Comparison of ENCODE assay signal across 18 mouse cellular contexts in genomic region chr7:113140011-113140438, GRCm38 (mm10).
A peak's percentile ranks its signal among the peaks of the same experiment; 100 is the strongest.
DNase-seq lines count a peak whose midpoint lies in the region.
"Had no signal": no experiment of that assay in that cellular context is flagged by ENCODE, and none has a peak within 500 bp of the region (broad histone marks: within the 10 kb centered on the region; RNA-seq: fewer than 3 reads in every experiment).

No protein-coding gene starts in this region.

- 0 out of 2 replicates have a peak, but pooled peaks cover 13% of the 10 kb centered on the region for H3K27me3 ChIP-seq in hindbrain, embryonic 10.5 days (ENCODE audit: insufficient read depth, poor library complexity, severe bottlenecking)
- H3K27me3 ChIP-seq: Patski had no signal

- no peaks in the 10 kb centered on the region for H3K36me3 ChIP-seq in hindbrain, embryonic 10.5 days
- H3K36me3 ChIP-seq: heart, embryonic 13.5 days; hindbrain, embryonic 13.5 days; stomach, embryonic 15.5 days had no signal

- no peak overlapping the region for H3K27ac ChIP-seq in hindbrain, embryonic 10.5 days
- H3K27ac ChIP-seq: heart, embryonic 13.5 days; hindbrain, embryonic 13.5 days; stomach, embryonic 15.5 days had no signal

- H3K4me1 ChIP-seq in hindbrain, embryonic 10.5 days (replicated peaks): peaks cover 19% of the 10 kb centered on the region
- H3K4me1 ChIP-seq: heart, embryonic 13.5 days; stomach, embryonic 15.5 days had no signal

- intact Hi-C loops in left cerebral cortex, postnatal 10 days (cut with DNase I): loop anchor here (5.0 to 10.0 kb wide), 3 partner anchors 67 to 455 kb away; partner anchors contain the start of gene Arntl
- intact Hi-C loops in left cerebral cortex, postnatal 25 days (cut with DNase I): no loop called here

- peak; percentile 64 for DNase-seq in adrenal gland, adult 2 months
- DNase-seq in adrenal gland, postnatal 25 days: no peak
- peak; percentile 53 for DNase-seq in left cerebral cortex, adult 11 months (ENCODE audit: low spot score)
- DNase-seq in left cerebral cortex, postnatal 10 days (ENCODE audit: extremely low spot score in 1 of 2, low spot score in 2 of 2): no peak
- DNase-seq in MN1 (ENCODE audit: low spot score): peak; percentile 88
- DNase-seq in left cerebral cortex, postnatal 25 days (ENCODE audit: low spot score in 2 of 2): peak; percentile 57 to 89
- DNase-seq in hindbrain, embryonic 10.5 days (ENCODE audit: low spot score): no peak
- DNase-seq in kidney, adult 11 months: no peak
- DNase-seq: B cell, adult 2 months; cerebellum, adult 11-12 months; embryo, embryonic 11 days; gastrocnemius, postnatal 10 days; kidney, postnatal 36 days had no signal

- no peaks in the 10 kb centered on the region for H3K9me3 ChIP-seq in hindbrain, embryonic 10.5 days
- H3K9me3 ChIP-seq: heart, embryonic 13.5 days; hindbrain, embryonic 13.5 days; stomach, embryonic 15.5 days had no signal

- H3K4me3 ChIP-seq in hindbrain, embryonic 10.5 days: no peak overlapping the region
- H3K4me3 ChIP-seq: erythroblast, embryonic 14.5 days; heart, embryonic 13.5 days; hindbrain, embryonic 13.5 days; stomach, embryonic 15.5 days had no signal

- 85% methylated on average over 10 of the region's 10 CpGs for WGBS in hindbrain, embryonic 10.5 days

Comparison
In these comparisons a context has a peak if more than half of its experiments do, and no peak if none do; other contexts are left out.
1. DNase-seq: peak in adrenal gland, adult 2 months (single experiment), left cerebral cortex, adult 11 months (single experiment), MN1 (single experiment) and left cerebral cortex, postnatal 25 days (2 of 2); none in adrenal gland, postnatal 25 days (single experiment), left cerebral cortex, postnatal 10 days (0 of 2), hindbrain, embryonic 10.5 days (single experiment) and kidney, adult 11 months (single experiment).